Mouse (Mus musculus) left cerebral cortex, adult 2 months (tissue): Measurements from ENCODE around the gene Sds. TPM values are rescaled to one million over a fixed set of nuclear protein-coding genes. Genes with fewer than 3 reads are reported as not detected.

ENCODE experiments used
- DNase-seq, 2 experiments: peaks; one replicate each; pipeline ENCODE4 v3.0.0; 2021 to 2022; ENCODE audit warnings: low spot score in 2 of 2, mixed read lengths in 1 of 2; ENCODE audit errors: extremely low spot score in 1 of 2
- H3K27ac ChIP-seq: fragments of 200-600 bp; 2 replicates; pipeline ENCODE4 v1.8.1; 2022
- H3K4me3 ChIP-seq: fragments of 200-600 bp; 2 replicates; pipeline ENCODE4 v1.8.1; 2022
- CTCF ChIP-seq: fragments of 200-600 bp; IDR thresholded peaks from 2 replicates; pipeline ENCODE4 v1.8.1; 2022; ENCODE audit warnings: antibody characterized with exemption, mild to moderate bottlenecking, moderate library complexity
- intact Hi-C: fragments of 180-260 bp; cut with DNase I; formaldehyde crosslinking; loops from one replicate; pipeline ENCODE4 v1.15.1; 2025
- total RNA-seq, 2 experiments: library from RNA; stranded (reverse); gene quantifications; 2 replicates each; pipeline ENCODE4 v1.2.3; 2021

The Sds gene
- total RNA-seq, 2 experiments from 2014 or later = 0.61 TPM; not detected in 1

GRCm38 (mm10) chr5:120524736-120525135 is 48.4 kb downstream of the Sds start:
- TF ChIP-seq CTCF = no peak
- Histone ChIP-seq H3K27ac (no peak overlapping the region), H3K4me3 (no peak overlapping the region)
- intact Hi-C loops = no loop called here
- no peak for DNase-seq

- Histone ChIP-seq H3K4me3 (no peak overlapping the region), H3K27ac (no peak overlapping the region)
- TF ChIP-seq CTCF = peak; percentile 28
- intact Hi-C loops = no loop called here
- DNase-seq = no peak
These were observed 49.4 kb downstream of the Sds start for GRCm38 (mm10) chr5:120525737-120526136.

- no peak overlapping the region for H3K4me3 ChIP-seq
- no peak for DNase-seq
- TF ChIP-seq CTCF = no peak
- H3K27ac ChIP-seq = no peak overlapping the region
- intact Hi-C loops = no loop called here
These were observed 50.0 kb downstream of the Sds start for GRCm38 (mm10) chr5:120526311-120526710.

- DNase-seq = no peak
- H3K4me3 ChIP-seq = no peak overlapping the region
- no peak overlapping the region for H3K27ac ChIP-seq
- intact Hi-C loops = no loop called here
- TF ChIP-seq CTCF = no peak
These were observed 51.1 kb downstream of the Sds start for GRCm38 (mm10) chr5:120527296-120527964.

- TF ChIP-seq CTCF = no peak
- no peak for DNase-seq
- Histone ChIP-seq H3K27ac (no peak overlapping the region), H3K4me3 (no peak overlapping the region)
- intact Hi-C loops = no loop called here
These were observed 55.3 kb downstream of the Sds start for GRCm38 (mm10) chr5:120531631-120532030.

Other genes with a start within 250 kb of the Sds start
- gene Lhx5, start 44.8 kb upstream of the Sds start, total RNA-seq = not detected
- gene Sdsl, start 3.7 kb upstream of the Sds start, total RNA-seq = 1 to 10 TPM; 5.3 to 7.4 TPM
- 10 to 100 TPM; 60.6 to 61.7 TPM for gene Plbd2, start 27.1 kb downstream of the Sds start, total RNA-seq
- gene Slc8b1, start 34.6 kb downstream of the Sds start, total RNA-seq = 1 to 10 TPM; 4.5 to 7.5 TPM
- 10 to 100 TPM; 36.8 to 42.1 TPM for gene Tpcn1, start 112.1 kb downstream of the Sds start, total RNA-seq
- under 1 TPM; 0.47 to 0.75 TPM for gene Iqcd, start 112.5 kb downstream of the Sds start, total RNA-seq
- 10 to 100 TPM; 29.5 to 29.9 TPM for gene Rita1, start 136.1 kb downstream of the Sds start, total RNA-seq
- gene Ddx54, start 136.2 kb downstream of the Sds start, total RNA-seq = 10 to 100 TPM; 38.6 to 41.0 TPM
- gene Cfap73, start 157.7 kb downstream of the Sds start, total RNA-seq = under 1 TPM in 1 of 2 experiments, not detected in 1; 0.52 TPM
- 10 to 100 TPM; 85.3 TPM for gene Rasal1, start 172.3 kb downstream of the Sds start, total RNA-seq
- 10 to 100 TPM; 74.5 to 76.9 TPM for gene Dtx1, start 235.4 kb downstream of the Sds start, total RNA-seq